8 mouse cellular contexts compared by ENCODE assay signal in genomic region chr12:113578241-113578640, GRCm38 (mm10). TPM values are rescaled to one million over a fixed set of nuclear protein-coding genes. Genes with fewer than 3 reads are reported as not detected.
DNase-seq lines count a peak whose midpoint lies in the region; ATAC-seq lines count a peak whose summit lies in the region.

No protein-coding gene starts in this region.

- no peaks in the 10 kb centered on the region for H3K27me3 ChIP-seq in intestine, embryonic 14.5 days (replicated peaks; ENCODE audit: control insufficient read depth, insufficient read depth, low read length)
- no peaks in the 10 kb centered on the region for H3K27me3 ChIP-seq in intestine, embryonic 15.5 days (replicated peaks)
- no peaks in the 10 kb centered on the region for H3K27me3 ChIP-seq in midbrain, embryonic 11.5 days (ENCODE audit: control insufficient read depth, insufficient read depth, low read length)

- no peaks in the 10 kb centered on the region for H3K9me3 ChIP-seq in intestine, embryonic 14.5 days (ENCODE audit: control insufficient read depth, low read length)
- no peaks in the 10 kb centered on the region for H3K9me3 ChIP-seq in intestine, embryonic 15.5 days
- H3K9me3 ChIP-seq in midbrain, embryonic 11.5 days (ENCODE audit: control insufficient read depth, low read length) = peaks cover 5% of the 10 kb centered on the region; the same call in 1 of the 2 replicates

- DNase-seq in intestine, embryonic 14.5 days (ENCODE audit: low spot score) = peak; percentile 57
- DNase-seq in 416B (ENCODE audit: low read depth) = peak; percentile 30
- DNase-seq in R1 (ENCODE audit: low read depth, low spot score) = peak; percentile 63
- DNase-seq in kidney, postnatal 10 days = peak; percentile 52
- peak; percentile 64 for DNase-seq in thymus, postnatal 14 days
- DNase-seq in midbrain, embryonic 11.5 days (ENCODE audit: low spot score, missing footprints) = no peak
- no peak for DNase-seq in frontal cortex, postnatal 14 days (ENCODE audit: low spot score in 2 of 2)

- no peaks in the 10 kb centered on the region for H3K4me1 ChIP-seq in intestine, embryonic 14.5 days (replicated peaks; ENCODE audit: control insufficient read depth, insufficient read depth, low read length)
- H3K4me1 ChIP-seq in intestine, embryonic 15.5 days (replicated peaks) = no peaks in the 10 kb centered on the region
- no peaks in the 10 kb centered on the region for H3K4me1 ChIP-seq in midbrain, embryonic 11.5 days (ENCODE audit: control insufficient read depth, insufficient read depth, low read length)

- no peak overlapping the region for H3K4me2 ChIP-seq in intestine, embryonic 14.5 days (ENCODE audit: low read length)
- H3K4me2 ChIP-seq in intestine, embryonic 15.5 days (replicated peaks) = no peak overlapping the region
- H3K4me2 ChIP-seq in midbrain, embryonic 11.5 days = no peak overlapping the region

- H3K4me3 ChIP-seq in intestine, embryonic 14.5 days (ENCODE audit: low read depth, low read length) = no peak overlapping the region
- H3K4me3 ChIP-seq in intestine, embryonic 15.5 days (replicated peaks) = no peak overlapping the region
- no peak overlapping the region for H3K4me3 ChIP-seq in midbrain, embryonic 11.5 days (ENCODE audit: low read depth, low read length)

- WGBS in intestine, embryonic 14.5 days = 54% methylated on average over 6 of the region's 6 CpGs
- WGBS in intestine, embryonic 15.5 days = 56% methylated on average over 6 of the region's 6 CpGs
- 56% methylated on average over 6 of the region's 6 CpGs for WGBS in midbrain, embryonic 11.5 days

- H3K27ac ChIP-seq in intestine, embryonic 14.5 days (ENCODE audit: low read depth) = no peak overlapping the region
- H3K27ac ChIP-seq in intestine, embryonic 15.5 days = no peak overlapping the region
- no peak overlapping the region for H3K27ac ChIP-seq in midbrain, embryonic 11.5 days (ENCODE audit: low read depth, low read length)

- H3K9ac ChIP-seq in intestine, embryonic 14.5 days (ENCODE audit: low read length) = no peak overlapping the region
- H3K9ac ChIP-seq in intestine, embryonic 15.5 days = no peak overlapping the region
- H3K9ac ChIP-seq in midbrain, embryonic 11.5 days (ENCODE audit: low read length) = no peak overlapping the region

- no peaks in the 10 kb centered on the region for H3K36me3 ChIP-seq in intestine, embryonic 14.5 days (ENCODE audit: control insufficient read depth, insufficient read depth, low read length)
- no peaks in the 10 kb centered on the region for H3K36me3 ChIP-seq in intestine, embryonic 15.5 days
- no peaks in the 10 kb centered on the region for H3K36me3 ChIP-seq in midbrain, embryonic 11.5 days (ENCODE audit: control insufficient read depth, insufficient read depth, low read length)

- ATAC-seq in intestine, embryonic 14.5 days (replicated peaks; ENCODE audit: low FRiP score, low TSS enrichment, low read depth) = no peak
- no peak for ATAC-seq in intestine, embryonic 15.5 days
- no peak for ATAC-seq in midbrain, embryonic 11.5 days (ENCODE audit: low FRiP score)

RNA-seq across cellular contexts. Expression of gene Adam6a, which starts 34.5 kb away (rescaled TPM):
- not detected in 2 replicates for polyA plus RNA-seq in intestine, embryonic 14.5 days (2014; fragmentation: Nextera tagmentation; extraction: Ambion mirVana)
- not detected in 2 replicates for polyA plus RNA-seq in intestine, embryonic 15.5 days (2015; fragmentation: Nextera tagmentation; extraction: Ambion mirVana)
- polyA plus RNA-seq in midbrain, embryonic 11.5 days (2014; fragmentation: Nextera tagmentation; extraction: Ambion mirVana) = not detected in 2 replicates

Comparison
In these comparisons a context has a peak if more than half of its experiments do, and no peak if none do; other contexts are left out.
1. DNase-seq: peak in intestine, embryonic 14.5 days (single experiment), 416B (single experiment), R1 (single experiment), kidney, postnatal 10 days (single experiment) and thymus, postnatal 14 days (single experiment); none in midbrain, embryonic 11.5 days (single experiment) and frontal cortex, postnatal 14 days (0 of 2).